Mouse (Mus musculus) embryonic stem cell, embryonic (primary cell): ENCODE results near the gene Izumo1.
"Not testable (repeated sequence)": the region's sequence is repeated elsewhere in the genome, so short reads cannot be mapped to it uniquely, and the experiment has no call there.

ENCODE experiments used
- CTCF ChIA-PET, 4 experiments: fragments of 300-600 bp in 2 of 4; fragments of 350-600 bp in 2 of 4; sonication (Branson Sonifier 250); formaldehyde crosslinking; loops; one replicate each; lab custom pipeline; 2022; ENCODE audit warnings: inconsistent platforms in 2 of 4; lab: Charles Lee
- POLR2A ChIA-PET, 4 experiments: fragments of 300-600 bp in 2 of 4; fragments of 350-600 bp in 2 of 4; sonication (Branson Sonifier 250); formaldehyde crosslinking; loops; one replicate each; lab custom pipeline; 2022; ENCODE audit warnings: antibody characterized with exemption in 4 of 4, inconsistent platforms in 1 of 4; lab: Charles Lee

Izumo1 gene

DNA sequence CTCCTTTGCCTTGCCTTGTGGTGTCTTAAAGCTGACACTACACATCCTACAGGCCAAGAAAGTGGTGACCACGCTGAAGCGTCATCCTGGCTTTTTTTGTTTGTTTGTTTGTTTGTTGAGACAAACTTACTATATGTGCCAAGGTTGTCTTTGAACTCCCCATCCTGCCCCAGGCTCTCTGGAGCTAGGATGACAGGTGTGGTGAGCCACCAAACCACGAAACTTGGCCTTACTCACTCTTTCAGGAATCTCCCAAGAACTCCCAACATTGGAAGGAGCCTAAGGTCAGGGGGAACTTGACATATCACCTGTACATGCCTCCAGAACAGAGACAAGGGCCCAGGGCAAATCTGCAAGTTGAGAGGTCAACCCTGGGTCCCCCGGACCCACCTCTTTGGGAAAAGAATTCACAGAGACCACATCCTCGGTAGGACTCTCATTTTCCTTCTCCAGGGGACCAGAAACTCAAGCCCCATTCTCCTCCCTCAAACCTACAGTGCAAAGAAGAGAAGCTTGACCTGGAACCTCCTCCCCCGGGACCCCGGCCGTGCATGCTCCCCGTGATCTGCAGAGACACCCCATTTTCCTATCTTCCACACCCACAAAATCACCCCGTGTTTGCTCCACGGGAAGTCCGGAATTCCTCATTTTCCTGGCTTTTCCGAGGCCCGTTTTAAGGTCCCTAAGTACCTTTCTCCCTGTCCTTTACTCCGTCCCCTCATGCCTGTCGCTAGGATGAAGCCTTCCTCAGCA is 21.1 kb downstream of the Izumo1 start:
- ChIA-PET POLR2A (interaction anchor here (0.6 to 6.6 kb wide), 58 partner anchors 9 to 1155 kb away, joined by 3 to 71 read pairs (median 6); partner anchors contain the start of genes Dbp (in 2 of the 4), Fut2 (in 2 of the 4), Plekha4 (in 2 of the 4) and Ppp1r15a (in 2 of the 4)), CTCF (interaction anchor here (0.6 to 3.6 kb wide), 10 partner anchors 10 to 342 kb away, joined by 3 to 33 read pairs (median 6); partner anchors contain the start of gene Ntn5 (in 1 of the 4))

GRCm38 (mm10) chr7:45643441-45644178 is 22.0 kb downstream of the Izumo1 start:
- ChIA-PET POLR2A (interaction anchor here (0.6 to 6.6 kb wide), 121 partner anchors 8 to 691 kb away, joined by 3 to 71 read pairs (median 4); partner anchors contain the start of genes Dbp (in 3 of the 4), Ftl1 (in 3 of the 4), Rasip1 (in 3 of the 4) and Sphk2 (in 3 of the 4)), CTCF (interaction anchor here (0.6 to 3.6 kb wide), 28 partner anchors 10 to 343 kb away, joined by 3 to 33 read pairs (median 4); partner anchors contain the start of genes Gys1 (in 2 of the 4) and Ntn5 (in 1 of the 4))

DNA sequence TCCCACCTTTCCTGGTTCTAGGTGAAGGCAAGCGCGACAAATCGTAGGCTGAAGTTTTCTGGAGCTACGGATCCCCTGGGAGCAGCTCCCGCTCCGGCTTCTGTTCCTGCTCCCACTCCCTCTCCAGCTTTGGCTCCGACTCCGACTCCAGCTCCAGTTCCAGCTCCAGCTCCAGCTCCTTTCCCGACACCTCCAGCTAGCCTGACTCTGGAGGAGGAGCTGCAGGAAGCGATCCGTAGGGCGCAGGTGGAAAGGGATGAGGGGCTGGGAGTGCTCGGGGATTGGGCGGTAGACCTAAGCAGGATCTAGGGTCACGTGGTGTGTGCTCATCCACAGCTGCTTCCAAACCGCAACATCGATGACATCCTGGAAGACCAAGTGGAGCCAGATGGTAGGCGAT is 22.6 kb downstream of the Izumo1 start:
- POLR2A ChIA-PET: interaction anchor here (0.6 to 6.6 kb wide), 108 partner anchors 9 to 691 kb away, joined by 3 to 71 read pairs (median 5); partner anchors contain the start of genes Dbp (in 3 of the 4), Ftl1 (in 3 of the 4), Rasip1 (in 3 of the 4) and Sphk2 (in 3 of the 4)
- CTCF ChIA-PET: interaction anchor here (0.6 to 3.6 kb wide), 24 partner anchors 9 to 343 kb away, joined by 3 to 33 read pairs (median 4); partner anchors contain the start of genes Gys1 (in 1 of the 4) and Ntn5 (in 1 of the 4)

DNA sequence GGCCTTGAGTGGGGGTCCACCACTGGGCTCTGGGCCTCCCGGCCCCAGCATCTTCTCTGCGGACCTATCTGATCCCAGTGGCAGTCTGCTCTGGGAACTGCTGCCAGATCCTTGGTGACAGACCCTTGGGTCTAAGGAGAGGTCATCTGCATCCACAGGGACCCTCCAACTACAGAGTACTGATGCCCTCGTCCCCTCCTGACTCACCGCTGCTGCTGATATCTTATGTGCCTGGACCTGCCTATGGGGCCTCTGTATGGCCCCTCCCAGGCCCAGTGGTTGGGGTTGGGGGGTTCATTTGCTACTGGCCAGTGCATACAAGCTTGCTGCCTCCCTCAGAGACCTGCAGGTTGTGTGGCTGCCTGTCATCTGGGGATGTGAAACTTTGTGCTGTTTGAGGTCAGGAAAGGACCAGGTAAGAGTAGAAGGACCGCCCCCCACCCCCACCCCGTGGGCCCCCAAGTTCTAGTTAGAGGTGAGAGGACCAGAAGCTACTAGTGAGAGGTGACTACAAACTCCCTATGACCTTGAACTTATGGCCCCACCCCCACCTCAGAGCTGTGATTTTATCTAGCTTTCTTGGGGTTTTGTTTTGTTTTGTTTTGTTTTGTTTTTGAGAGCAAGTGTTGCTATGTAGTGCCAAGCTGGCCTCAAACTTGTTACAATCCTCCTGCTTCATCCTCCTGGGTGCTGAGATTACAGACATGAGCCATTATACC is 23.4 kb downstream of the Izumo1 start:
- ChIA-PET CTCF (interaction anchor here in 3 of 4 experiments (0.6 to 3.6 kb wide), 7 partner anchors 12 to 155 kb away, joined by 3 to 33 read pairs (median 7); partner anchors contain the start of gene Ntn5 (in 1 of the 3)), POLR2A (interaction anchor here (0.5 to 6.6 kb wide), 55 partner anchors 8 to 620 kb away, joined by 3 to 71 read pairs (median 7); partner anchors contain the start of genes Rasip1 (in 3 of the 4), Fut1 (in 2 of the 4), Fut2 (in 2 of the 4) and Sphk2 (in 2 of the 4))

DNA sequence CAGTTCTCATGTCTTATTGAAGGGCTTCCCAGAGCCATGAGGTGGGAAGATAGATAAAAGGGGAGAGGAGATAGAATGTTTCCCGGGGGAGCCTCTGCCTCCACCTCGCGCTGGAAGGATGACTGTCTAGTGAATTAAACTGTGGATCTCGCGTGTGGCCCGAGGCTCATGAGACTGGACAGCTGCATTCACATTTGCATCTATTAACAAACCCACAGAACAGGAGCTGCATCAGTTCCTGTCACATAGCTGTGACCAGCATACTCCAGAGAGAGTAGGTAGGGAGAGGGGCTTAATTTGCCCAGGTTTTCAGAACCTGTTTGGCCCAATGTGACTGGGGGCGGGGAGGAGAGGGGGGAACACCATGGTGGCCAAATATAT is 24.0 kb downstream of the Izumo1 start:
- ChIA-PET CTCF (interaction anchor here in 1 of 4 experiments (0.6 to 3.6 kb wide), 3 partner anchors 38 to 155 kb away, joined by 3 to 33 read pairs (median 4); partner anchors contain the start of gene Ntn5), POLR2A (interaction anchor here in 3 of 4 experiments (0.6 to 6.6 kb wide), 23 partner anchors 9 to 620 kb away, joined by 3 to 71 read pairs (median 6); partner anchors contain the start of genes Fut1 (in 2 of the 3), Fut2 (in 2 of the 3), Rasip1 (in 2 of the 3) and Bcat2 (in 1 of the 3))

DNA sequence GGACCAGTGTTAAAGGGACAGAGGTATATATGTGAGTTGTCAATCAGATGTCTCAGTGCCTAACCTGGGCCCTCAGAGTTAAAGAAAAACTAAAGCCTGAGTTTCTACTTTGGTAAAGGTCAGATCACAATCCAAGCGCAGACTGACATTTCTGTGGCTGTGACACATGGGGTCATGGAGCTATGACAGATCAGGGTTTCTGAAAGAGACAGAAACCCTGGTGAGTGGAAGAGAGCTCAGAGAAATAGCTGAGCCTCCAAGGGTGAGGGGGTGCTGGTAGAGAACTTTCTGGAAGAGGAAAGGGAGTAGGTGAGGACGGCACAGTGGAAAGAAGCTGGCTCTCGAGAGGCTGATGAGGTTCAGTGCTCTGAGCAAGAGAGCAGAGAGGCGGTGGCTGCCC is 25.1 kb downstream of the Izumo1 start:
- ChIA-PET CTCF (interaction anchor here in 2 of 4 experiments (0.6 to 1.3 kb wide), 3 partner anchors 19 to 492 kb away, joined by 3 read pairs; partner anchors contain the start of genes Aldh16a1 (in 1 of the 2) and Fut2 (in 1 of the 2)), POLR2A (interaction anchor here in 3 of 4 experiments (0.6 to 6.6 kb wide), 13 partner anchors 8 to 286 kb away, joined by 3 to 71 read pairs (median 3); partner anchors contain the start of genes Ftl1 (in 2 of the 3) and Rasip1 (in 1 of the 3))

DNA sequence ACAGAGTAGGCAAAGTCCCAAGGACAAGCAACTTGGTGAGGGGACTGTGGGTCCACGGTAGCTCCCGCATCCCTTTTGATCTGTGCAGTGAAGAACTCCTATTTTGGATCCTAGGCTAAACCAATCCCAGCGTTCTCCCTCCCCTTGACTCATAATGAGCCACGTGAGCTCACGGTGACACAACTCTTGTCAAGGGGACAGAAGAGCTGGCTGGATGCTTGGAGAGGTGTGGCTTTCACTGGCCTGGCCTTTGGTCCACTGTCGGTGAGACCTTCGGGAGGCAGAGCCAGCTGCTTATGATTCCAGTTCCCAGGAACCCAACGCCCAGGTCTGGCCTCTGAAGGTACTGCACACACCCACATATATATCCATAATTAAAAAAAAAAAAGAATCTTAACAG is 27.7 kb downstream of the Izumo1 start:
- CTCF ChIA-PET: interaction anchor here in 2 of 4 experiments (0.5 to 1.4 kb wide), 2 partner anchors 16 to 941 kb away, joined by 4 to 6 read pairs; partner anchors contain the start of gene Fut2 (in 1 of the 2)
- POLR2A ChIA-PET: interaction anchor here in 2 of 4 experiments (0.6 to 1.7 kb wide), 4 partner anchors 11 to 139 kb away, joined by 3 to 9 read pairs (median 3); partner anchors contain the start of gene Nucb1 (in 1 of the 2)

- CTCF ChIA-PET: interaction anchor here in 1 of 4 experiments (1.2 kb wide), 1 partner anchor 18 kb away, joined by 3 read pairs; no protein-coding TSS in a partner anchor
- POLR2A ChIA-PET: not testable (repeated sequence)
These were observed 28.9 kb downstream of the Izumo1 start for GRCm38 (mm10) chr7:45650484-45650883.

DNA sequence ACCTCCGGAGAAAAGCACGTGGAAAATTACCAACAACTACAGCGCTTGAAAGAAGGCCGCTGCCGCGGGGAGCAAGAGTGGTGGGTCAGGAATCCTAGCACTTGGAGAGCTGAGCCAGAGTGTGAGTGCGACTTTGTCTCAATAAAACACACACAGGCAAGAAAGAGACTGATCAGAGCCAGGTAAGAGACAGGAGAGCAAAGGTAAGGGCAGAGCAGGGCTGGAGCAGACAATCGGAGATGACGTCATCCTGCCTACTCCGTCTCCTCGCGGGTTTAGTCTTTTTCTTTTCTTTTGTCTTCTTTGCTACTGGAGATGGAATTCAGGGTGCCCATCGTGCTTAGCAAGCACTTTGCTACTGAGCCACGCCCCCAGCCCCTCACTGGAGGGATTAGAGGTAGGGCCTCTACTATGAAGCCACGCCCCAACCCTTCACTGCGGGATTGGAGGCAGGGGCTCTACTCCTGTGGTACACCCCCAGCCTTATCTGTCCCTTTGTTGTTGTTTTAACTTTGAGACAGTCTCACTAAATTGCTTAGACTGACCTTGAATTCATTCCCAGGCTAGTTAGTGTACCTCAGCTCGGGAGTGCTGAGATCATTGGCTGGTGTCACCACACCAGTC is 32.9 kb downstream of the Izumo1 start:
- ChIA-PET CTCF (interaction anchor here in 3 of 4 experiments (0.5 to 1.8 kb wide), 4 partner anchors 14 to 1114 kb away, joined by 3 to 10 read pairs (median 5); no protein-coding TSS in a partner anchor), POLR2A (interaction anchor here (0.5 to 4.7 kb wide), 16 partner anchors 10 to 195 kb away, joined by 3 to 45 read pairs (median 4); partner anchors contain the start of genes Fut2 (in 3 of the 4), Ftl1 (in 1 of the 4), Plekha4 (in 1 of the 4) and Ppp1r15a (in 1 of the 4))

DNA sequence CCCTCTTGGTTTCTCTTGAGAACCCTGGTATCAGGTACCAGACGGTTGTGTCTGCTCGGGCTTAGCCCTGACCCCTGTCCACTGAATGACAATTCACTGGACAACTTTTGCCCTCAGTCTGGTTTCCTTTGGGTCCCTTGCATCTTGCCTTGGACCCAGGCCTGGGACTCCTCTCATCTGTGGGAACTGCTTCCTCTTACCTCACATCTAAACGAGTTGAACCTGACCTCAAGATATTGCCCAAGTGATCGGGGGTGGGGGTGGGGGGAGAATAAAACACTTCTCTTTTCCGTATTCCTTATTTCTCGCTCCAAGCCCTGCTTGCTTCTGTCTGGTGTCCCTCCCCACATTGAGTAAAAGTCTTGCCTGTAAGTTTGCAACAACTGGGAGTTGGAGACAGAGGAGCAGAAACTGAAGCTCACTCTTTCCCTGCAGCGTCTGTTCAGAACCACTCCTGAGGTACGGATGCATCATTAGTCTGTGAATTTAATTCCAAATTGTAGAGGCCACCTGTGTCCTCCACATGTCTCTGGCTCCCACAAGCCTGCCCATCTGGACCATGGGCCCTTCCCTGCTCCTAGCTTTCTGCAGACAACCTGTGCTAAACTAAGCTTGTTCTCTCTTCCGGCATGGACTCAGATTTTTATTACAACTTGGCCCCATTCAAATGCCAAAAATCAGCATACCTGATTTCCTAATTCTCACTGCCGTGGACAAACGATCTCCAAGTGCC is 39.3 kb downstream of the Izumo1 start:
- POLR2A ChIA-PET: interaction anchor here in 2 of 4 experiments (1.0 to 1.6 kb wide), 4 partner anchors 17 to 201 kb away, joined by 3 to 5 read pairs (median 4); partner anchors contain the start of gene Ftl1 (in 1 of the 2)
- CTCF ChIA-PET: no interaction called here

- POLR2A ChIA-PET: interaction anchor here in 2 of 4 experiments (1.0 to 5.0 kb wide), 6 partner anchors 8 to 202 kb away, joined by 3 to 34 read pairs (median 5); partner anchors contain the start of gene Ftl1 (in 1 of the 2)
- CTCF ChIA-PET: interaction anchor here in 1 of 4 experiments (0.6 kb wide), 1 partner anchor 212 kb away, joined by 3 read pairs; no protein-coding TSS in a partner anchor
These were observed 40.1 kb downstream of the Izumo1 start for GRCm38 (mm10) chr7:45661702-45662101.

DNA sequence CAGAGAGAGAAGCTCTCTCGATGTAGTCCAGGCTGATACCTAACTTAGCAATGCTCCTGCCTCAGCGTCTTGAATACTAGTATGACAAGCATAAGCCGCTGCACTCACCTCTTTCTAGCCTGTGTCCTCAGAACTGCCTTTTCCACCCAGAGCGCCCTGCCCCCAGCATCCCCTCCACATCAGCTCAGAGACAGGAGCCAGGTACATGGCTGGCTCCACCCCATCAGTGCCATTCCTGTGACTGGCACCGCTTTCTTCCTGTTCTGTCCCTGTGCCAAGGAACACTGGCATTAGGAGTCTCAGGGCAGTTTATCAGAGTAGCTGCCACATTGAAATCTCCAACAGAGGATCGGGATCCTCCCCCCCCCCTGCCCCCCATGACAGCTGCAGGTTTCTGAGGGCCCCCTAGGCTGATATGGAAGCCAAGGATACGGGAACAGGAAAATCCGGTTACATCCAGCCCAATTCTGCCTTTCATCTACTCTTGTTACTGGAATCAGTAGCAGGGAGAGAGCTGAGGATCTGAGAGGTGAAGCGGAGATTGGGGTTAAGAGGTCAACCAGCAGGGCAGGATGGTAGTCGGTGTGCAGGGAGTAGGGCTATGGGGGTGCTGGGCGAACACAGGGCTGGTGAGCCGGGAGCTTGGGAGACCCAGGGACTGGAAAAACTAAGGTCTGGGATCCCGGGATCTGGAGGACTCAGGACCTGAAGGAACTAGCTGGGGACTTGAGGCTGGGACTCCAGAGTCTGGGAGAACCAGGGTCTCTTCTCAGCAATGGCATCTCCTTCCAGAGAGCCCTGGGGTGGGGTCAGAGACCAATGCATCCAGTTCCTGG is 43.9 kb downstream of the Izumo1 start:
- CTCF ChIA-PET: interaction anchor here (0.5 to 3.2 kb wide), 15 partner anchors 12 to 1994 kb away, joined by 3 to 20 read pairs (median 3); partner anchors contain the start of gene Ntn5 (in 2 of the 4)

GRCm38 (mm10) chr7:45666161-45666560 is 44.5 kb downstream of the Izumo1 start, which contains the start of gene Fut2:
Gene Fut2, minus strand, starts transcription at chr7:45666394.
- CTCF ChIA-PET: interaction anchor here in 2 of 4 experiments (0.6 to 3.2 kb wide), 9 partner anchors 11 to 1995 kb away, joined by 3 to 20 read pairs (median 3); partner anchors contain the start of gene Ntn5 (in 1 of the 2)
- POLR2A ChIA-PET: interaction anchor here (0.6 to 5.0 kb wide), 27 partner anchors 8 to 206 kb away, joined by 3 to 34 read pairs (median 5); partner anchors contain the start of genes Ntn5 (in 2 of the 4), Sphk2 (in 2 of the 4), Ftl1 (in 1 of the 4) and Sec1 (in 1 of the 4)

More for the DNA sequence above, 43.9 kb downstream of the Izumo1 start:
- POLR2A ChIA-PET: interaction anchor here (0.6 to 5.0 kb wide), 42 partner anchors 9 to 218 kb away, joined by 3 to 34 read pairs (median 4); partner anchors contain the start of genes Ntn5 (in 2 of the 4), Sphk2 (in 2 of the 4), Fam83e (in 1 of the 4) and Ftl1 (in 1 of the 4)
